Mouse (Mus musculus) myocyte (in vitro differentiated cells): ENCODE measurements around the gene H2-T24. TPM values are rescaled to one million over a fixed set of nuclear protein-coding genes. Genes with fewer than 3 reads are reported as not detected.
A peak's percentile ranks its signal among the peaks of the same experiment; 100 is the strongest.

ENCODE experiments used
- H3K27me3 ChIP-seq: one replicate; pipeline ENCODE4 v1.6.1; 2011; ENCODE audit not compliant: control insufficient read depth, insufficient read depth, insufficient read length
- H3K36me3 ChIP-seq: one replicate; pipeline ENCODE4 v1.6.1; 2011; ENCODE audit not compliant: control insufficient read depth, insufficient read depth
- H3K4me2 ChIP-seq: one replicate; pipeline ENCODE4 v1.6.1; 2011; ENCODE audit warnings: low read depth, control low read depth
- H3K4me3 ChIP-seq: one replicate; pipeline ENCODE4 v1.5.1; 2011; ENCODE audit warnings: mild to moderate bottlenecking, control low read depth, moderate library complexity
- H3K79me2 ChIP-seq: one replicate; pipeline ENCODE4 v1.6.1; 2011; ENCODE audit not compliant: control insufficient read depth, insufficient read depth
- H3ac ChIP-seq: one replicate; pipeline ENCODE4 v1.6.1; 2011; ENCODE audit not compliant: control insufficient read depth, insufficient read length
- CEBPB ChIP-seq: IDR thresholded peaks from 2 replicates; pipeline ENCODE4 v1.6.1; 2011; ENCODE audit warnings: mild to moderate bottlenecking, moderate library complexity; ENCODE audit not compliant: poor library complexity, insufficient read depth, severe bottlenecking
- E2F4 ChIP-seq: IDR thresholded peaks from one replicate; pipeline ENCODE4 v1.6.1; 2011; ENCODE audit warnings: mild to moderate bottlenecking, control low read depth, moderate library complexity; ENCODE audit not compliant: insufficient read depth
- MAX ChIP-seq: IDR thresholded peaks from one replicate; pipeline ENCODE4 v1.6.1; 2011; ENCODE audit warnings: low read depth, mild to moderate bottlenecking, control low read depth
- MYOD1 ChIP-seq, 3 experiments: IDR thresholded peaks; one replicate each; pipeline ENCODE4 v1.6.1; 2011; ENCODE audit warnings: control low read depth in 2 of 3, low read depth in 2 of 3, mild to moderate bottlenecking in 2 of 3, moderate library complexity in 1 of 3; ENCODE audit not compliant: insufficient read length in 2 of 3, control insufficient read depth in 1 of 3
- MYOG ChIP-seq, 3 experiments: IDR thresholded peaks; one replicate each; pipeline ENCODE4 v1.6.1; 2011; ENCODE audit warnings: control low read depth in 2 of 3, low read depth in 2 of 3, mild to moderate bottlenecking in 2 of 3; ENCODE audit not compliant: insufficient read length in 2 of 3, control insufficient read depth in 1 of 3, insufficient read depth in 1 of 3
- POLR2A ChIP-seq: IDR thresholded peaks from one replicate; pipeline ENCODE4 v1.6.1; 2011; ENCODE audit warnings: low read depth, mild to moderate bottlenecking, control low read depth, moderate library complexity; ENCODE audit not compliant: insufficient read length
- POLR2AphosphoS2 ChIP-seq: IDR thresholded peaks from one replicate; pipeline ENCODE4 v1.6.1; 2011; ENCODE audit warnings: low read depth, control low read depth; ENCODE audit not compliant: insufficient read length
- REST ChIP-seq: IDR thresholded peaks from one replicate; pipeline ENCODE4 v1.6.1; 2011; ENCODE audit warnings: mild to moderate bottlenecking, control low read depth, moderate library complexity; ENCODE audit not compliant: insufficient read depth, insufficient read length
- SRF ChIP-seq: IDR thresholded peaks from one replicate; pipeline ENCODE4 v1.6.1; 2011; ENCODE audit warnings: low read depth; ENCODE audit not compliant: control insufficient read depth, insufficient read length
- TCF12 ChIP-seq: IDR thresholded peaks from one replicate; pipeline ENCODE4 v1.6.1; 2011; ENCODE audit warnings: mild to moderate bottlenecking, control low read depth; ENCODE audit not compliant: poor library complexity, insufficient read depth, severe bottlenecking
- TCF3 ChIP-seq: IDR thresholded peaks from one replicate; pipeline ENCODE4 v1.6.1; 2011; ENCODE audit warnings: low read depth, control low read depth; ENCODE audit not compliant: insufficient read length
- USF1 ChIP-seq: IDR thresholded peaks from one replicate; pipeline ENCODE4 v1.6.1; 2011; ENCODE audit warnings: low read depth, mild to moderate bottlenecking, control low read depth, moderate library complexity
- polyA plus RNA-seq: library from polyadenylated mRNA; unstranded; fragments of >200 nt; fragmentation: generic; extraction: Trizol; gene quantifications from one replicate; pipeline ENCODE4 v1.2.1, GENCODE M21; 2012; ENCODE audit warnings: missing spikeins

H2-T24 gene
- polyA plus RNA-seq, 1 experiment = 0.47 TPM

- Histone ChIP-seq H3K4me2 (peak overlapping the region; percentile 92), H3ac (peak overlapping the region; percentile 38), H3K79me2 (peaks cover 39% of the 10 kb centered on the region), H3K4me3 (peak overlapping the region; percentile 95), H3K36me3 (peaks cover 4% of the 10 kb centered on the region), H3K27me3 (no peaks in the 10 kb centered on the region)
- TF ChIP-seq POLR2AphosphoS2 (peak; percentile 30), POLR2A (peak; percentile 39), SRF (no peak), CEBPB (no peak), REST (no peak)
Observed at GRCm38 (mm10) chr17:35980363-35980754, 40.0 kb downstream of the H2-T24 start.

- Histone ChIP-seq H3K79me2 (peaks cover 39% of the 10 kb centered on the region), H3K4me3 (peak within 1 kb of the TSS; percentile 95), H3ac (peak within 1 kb of the TSS; percentile 38), H3K36me3 (peaks cover 4% of the 10 kb centered on the region), H3K4me2 (peak within 1 kb of the TSS; percentile 97), H3K27me3 (no peaks in the 10 kb centered on the region)
- TF ChIP-seq MYOG (IDR thresholded peaks at IDR 0.05; ENCODE audit: control insufficient read depth in 1 of 3, insufficient read depth in 1 of 3, insufficient read length in 2 of 3, low read depth in 2 of 3) (peak in 1 of 3 experiments; percentile 2), MAX (no peak), USF1 (no peak)
Observed at GRCm38 (mm10) chr17:35979401-35980362, 40.7 kb downstream of the H2-T24 start, which contains the start of the genes Gnl1 and Prr3. TSS of gene Gnl1 (plus strand) at chr17:35979851. TSS of gene Prr3 (minus strand) at chr17:35980236.

- Histone ChIP-seq H3K4me3 (peak overlapping the region; percentile 95), H3K4me2 (peak overlapping the region; percentile 97), H3K27me3 (no peaks in the 10 kb centered on the region), H3K36me3 (peaks cover 4% of the 10 kb centered on the region), H3K79me2 (peaks cover 39% of the 10 kb centered on the region), H3ac (peak overlapping the region; percentile 38)
- TF ChIP-seq MAX = no peak
- 0 out of 2 replicates have a peak, but pooled peaks have one; percentile 37 for TF ChIP-seq CEBPB
- peak; percentile 55 for TF ChIP-seq POLR2AphosphoS2
Observed at GRCm38 (mm10) chr17:35978811-35979400, 41.5 kb downstream of the H2-T24 start.

GRCm38 (mm10) chr17:35972131-35972530 lies 48.2 kb downstream of the H2-T24 start:
- Histone ChIP-seq H3K36me3 (no peaks in the 10 kb centered on the region), H3ac (no peak overlapping the region), H3K4me3 (no peak overlapping the region), H3K27me3 (no peaks in the 10 kb centered on the region), H3K79me2 (peaks cover 33% of the 10 kb centered on the region), H3K4me2 (no peak overlapping the region)
- TF ChIP-seq MYOG (IDR thresholded peaks at IDR 0.05; ENCODE audit: control insufficient read depth in 1 of 3, insufficient read depth in 1 of 3, insufficient read length in 2 of 3, low read depth in 2 of 3) (no peak), REST (no peak), SRF (no peak), USF1 (no peak), TCF3 (no peak), POLR2AphosphoS2 (no peak), TCF12 (no peak), MAX (no peak), CEBPB (no peak)

- H3K4me3 ChIP-seq = peak within 1 kb of the TSS; percentile 69
- peak within 1 kb of the TSS; percentile 100 for H3K4me2 ChIP-seq
- TF ChIP-seq MYOD1 (IDR thresholded peaks at IDR 0.05; ENCODE audit: control insufficient read depth in 1 of 3, insufficient read length in 2 of 3, low read depth in 2 of 3) (peak in 1 of 3 experiments; percentile 57), CEBPB (no peak), MAX (peak; percentile 25), E2F4 (no peak), USF1 (peak; percentile 73), TCF12 (no peak), POLR2AphosphoS2 (peak; percentile 83), SRF (peak; percentile 26), TCF3 (no peak), POLR2A (peak; percentile 91), MYOG (IDR thresholded peaks at IDR 0.05; ENCODE audit: control insufficient read depth in 1 of 3, insufficient read depth in 1 of 3, insufficient read length in 2 of 3, low read depth in 2 of 3) (peak in 1 of 3 experiments; percentile 25)
- H3K36me3 ChIP-seq = peaks cover 5% of the 10 kb centered on the region
- H3ac ChIP-seq = peak within 1 kb of the TSS; percentile 36
- no peaks in the 10 kb centered on the region for H3K27me3 ChIP-seq
- H3K79me2 ChIP-seq = peaks cover 33% of the 10 kb centered on the region
Observed at GRCm38 (mm10) chr17:35969418-35970389, 50.7 kb downstream of the H2-T24 start, which contains the start of gene Abcf1. TSS of gene Abcf1 (minus strand) at chr17:35969761.
